Mouse (Mus musculus) adrenal gland, adult 2 months (tissue): ENCODE results near the gene Arid1b. TPM values are rescaled to one million over a fixed set of nuclear protein-coding genes. Genes with fewer than 3 reads are reported as not detected.

ENCODE experiments used
- DNase-seq: peaks from one replicate; pipeline ENCODE4 v3.0.0; 2021
- long read RNA-seq: library from polyadenylated mRNA; stranded (forward); transcript quantifications from one replicate; pipeline ENCODE4 v2.0.0, GENCODE M21; 2021
- polyA plus RNA-seq: library from polyadenylated mRNA; depleted of rRNA; stranded (reverse); fragments of >200 nt; gene quantifications from 2 replicates; pipeline ENCODE4 v1.2.3, GENCODE M21; 2012; rRNA removed
- total RNA-seq, 2 experiments: library from RNA; stranded (reverse); gene quantifications; 2 replicates each; pipeline ENCODE4 v1.2.3; 2021

The Arid1b gene
- total RNA-seq (10 to 100 TPM; 52.1 to 83.8 TPM), polyA plus RNA-seq (130 and 174 TPM in 2 replicates)
- long read RNA-seq, full-length matches to known transcripts, result 3 of 26 reads
- long read RNA-seq, partial matches to known transcripts, result 17 of 26 reads
- long read RNA-seq, other reads (novel, unspliced or antisense), result 6 of 26 reads

GRCm38 (mm10) chr17:4993840-4994503 is at the start of gene Arid1b:
Arid1b (plus strand) TSS chr17:4994332.
- DNase-seq, result peak; percentile 87

- DNase-seq, result no peak
Observed at GRCm38 (mm10) chr17:4945311-4945751, 48.8 kb upstream of the Arid1b start.

DNA sequence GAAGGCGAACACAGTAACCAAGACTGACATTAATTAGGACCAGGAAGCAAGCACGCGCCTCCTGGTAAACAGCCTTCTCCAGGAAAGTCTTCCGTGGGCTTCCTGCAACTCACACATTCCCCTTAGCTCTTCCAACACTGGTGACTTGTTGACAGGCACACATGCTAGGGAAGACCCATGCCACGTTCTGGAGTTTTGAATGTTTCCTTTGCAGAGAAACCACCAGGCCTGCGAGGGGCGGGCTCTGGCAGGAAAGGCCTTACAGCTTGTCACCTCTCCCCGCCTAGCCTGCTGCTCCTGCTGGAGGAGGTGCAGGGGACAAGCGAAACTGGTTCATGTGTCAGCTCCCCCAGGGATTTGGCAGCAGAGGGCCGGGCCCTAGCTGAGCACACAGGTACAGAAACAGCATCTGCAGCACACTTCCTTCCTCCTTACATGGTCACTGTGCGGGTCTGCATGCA is 48.2 kb upstream of the Arid1b start:
- peak; percentile 55 for DNase-seq

DNA sequence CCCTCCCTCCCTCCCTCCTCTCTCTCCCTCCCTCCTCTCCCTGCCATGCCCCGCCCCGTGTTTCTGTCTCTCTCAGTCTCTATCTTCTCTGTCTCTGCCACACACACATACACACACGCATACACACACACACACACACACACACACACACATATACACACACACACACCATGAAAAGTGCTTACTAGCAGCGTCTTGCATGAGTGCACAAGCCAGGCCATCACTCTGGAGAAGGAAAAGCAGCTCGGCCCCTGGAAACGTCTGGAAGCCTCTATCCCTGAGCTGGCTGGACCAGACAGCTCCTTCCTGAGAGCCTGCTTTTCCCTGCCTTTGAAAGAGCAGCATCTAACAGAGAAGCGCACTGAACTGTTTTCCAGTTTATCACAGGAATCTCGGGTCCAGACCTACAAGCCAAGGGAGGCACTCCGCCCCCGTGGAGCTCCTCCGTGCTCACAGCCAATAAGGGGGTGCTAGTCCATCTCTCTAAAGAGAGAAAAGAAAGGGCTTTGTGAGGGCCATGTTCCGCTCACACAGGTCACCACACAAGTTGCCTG is 47.6 kb upstream of the Arid1b start:
- peak; percentile 21 for DNase-seq

DNA sequence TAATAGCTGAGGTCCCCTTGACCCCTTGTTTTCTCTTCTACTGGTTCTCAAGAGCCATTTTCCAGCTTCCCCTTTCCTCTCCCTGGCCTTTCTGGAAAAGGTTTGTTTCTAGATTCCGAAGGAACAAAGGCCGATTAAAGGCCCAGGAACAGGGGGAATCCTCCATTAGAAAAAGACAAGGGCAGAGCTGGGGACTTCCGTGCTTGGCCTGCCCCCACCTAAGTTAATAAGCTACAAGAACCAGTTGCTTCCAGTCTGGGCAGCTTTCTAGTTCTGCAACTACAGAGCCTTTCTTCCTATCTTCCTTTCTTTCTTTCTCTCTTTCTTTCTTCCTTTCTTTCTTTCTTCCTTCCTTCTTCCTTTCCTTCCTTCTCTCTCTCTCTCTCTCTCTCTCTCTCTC is 47.1 kb upstream of the Arid1b start:
- no peak for DNase-seq

- no peak for DNase-seq
Observed at GRCm38 (mm10) chr17:4947439-4947838, 46.7 kb upstream of the Arid1b start.

- no peak for DNase-seq
Observed at GRCm38 (mm10) chr17:4948501-4948900, 45.6 kb upstream of the Arid1b start.

DNA sequence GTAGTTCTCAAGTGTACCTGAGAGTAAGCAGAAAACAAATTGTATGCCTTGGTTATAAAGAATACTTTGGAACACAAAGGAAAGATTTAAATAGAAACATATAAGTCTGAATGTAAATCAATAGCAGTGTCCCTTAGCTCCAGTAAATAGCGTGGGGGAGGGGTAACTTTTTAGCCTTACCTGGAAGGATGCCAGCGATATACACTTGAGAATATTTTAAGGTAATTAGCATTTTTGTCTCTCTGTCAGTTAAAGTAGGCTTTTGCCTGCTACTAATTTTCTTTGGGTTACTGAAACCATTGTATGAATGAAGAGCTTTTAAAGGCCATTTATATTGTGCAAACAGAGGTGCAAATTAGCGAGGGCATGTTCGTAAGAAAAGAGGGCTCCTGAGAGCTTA is 39.7 kb upstream of the Arid1b start:
- DNase-seq, result no peak

- DNase-seq, result no peak
Observed at GRCm38 (mm10) chr17:4964192-4964877, 29.8 kb upstream of the Arid1b start.

GRCm38 (mm10) chr17:4967201-4967600 is 26.9 kb upstream of the Arid1b start:
- DNase-seq, result no peak

- DNase-seq, result no peak
Observed at GRCm38 (mm10) chr17:4968035-4968434, 26.1 kb upstream of the Arid1b start.

DNA sequence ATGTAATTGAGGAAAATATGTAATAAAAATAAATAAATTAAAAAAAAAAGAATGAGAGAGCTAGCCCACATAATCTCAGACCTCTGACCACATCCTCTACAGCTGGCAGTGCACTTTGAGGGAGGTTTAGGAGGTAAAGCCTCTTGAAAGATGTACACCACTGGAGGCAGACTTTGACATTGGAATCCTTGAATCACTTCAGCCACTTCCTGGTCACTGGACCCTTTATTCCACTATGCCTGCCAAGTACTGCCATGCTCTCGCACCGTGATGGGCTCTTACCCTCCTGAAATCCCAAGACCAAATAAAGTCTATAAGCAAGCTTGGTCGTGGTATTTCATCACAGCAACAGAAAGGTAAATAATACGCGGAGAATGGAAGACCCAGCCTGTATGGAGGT is 25.3 kb upstream of the Arid1b start:
- DNase-seq, result no peak

DNA sequence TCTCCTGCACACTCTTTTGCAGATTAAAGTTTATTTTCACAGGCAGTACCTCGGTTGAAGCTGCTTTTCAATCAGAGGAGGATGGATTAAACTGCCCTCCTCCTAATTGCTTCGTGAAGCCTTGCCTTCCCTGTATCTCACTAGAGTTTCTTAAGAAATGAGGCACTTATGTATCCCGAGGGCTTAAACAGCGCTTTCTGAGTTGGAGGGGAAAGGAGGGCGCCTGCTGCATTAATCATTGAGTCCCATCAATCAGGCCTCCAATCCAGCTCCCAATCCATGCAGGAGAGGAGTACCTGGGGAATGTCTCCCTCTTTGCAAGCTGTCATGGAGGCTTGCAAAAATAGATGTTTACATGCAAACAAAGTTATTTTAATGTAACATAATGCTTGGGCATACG is 21.9 kb upstream of the Arid1b start:
- no peak for DNase-seq

GRCm38 (mm10) chr17:4974736-4975135 is 19.4 kb upstream of the Arid1b start:
- peak; percentile 91 for DNase-seq

DNA sequence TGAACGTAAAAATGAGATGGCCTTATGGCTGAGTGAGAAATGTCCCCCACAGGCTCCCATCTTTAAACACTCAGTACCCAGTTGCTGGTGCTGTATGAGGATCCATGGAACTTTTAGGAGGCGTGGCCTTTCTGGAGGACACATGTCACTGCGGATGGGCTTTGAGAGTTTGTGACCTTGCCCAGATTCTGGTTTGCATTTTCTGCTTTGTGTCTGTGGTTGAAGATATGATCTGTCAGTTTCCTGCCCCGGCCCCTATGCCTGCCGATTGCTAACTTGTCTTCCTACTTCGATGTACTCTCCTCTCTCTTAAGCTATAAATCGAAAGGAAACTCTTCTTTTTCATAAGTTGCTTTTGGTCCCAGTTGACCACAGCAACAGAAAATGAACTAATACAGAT is 14.0 kb upstream of the Arid1b start:
- no peak for DNase-seq

- peak; percentile 48 for DNase-seq
Observed at GRCm38 (mm10) chr17:4982819-4983218, 11.3 kb upstream of the Arid1b start.

- no peak for DNase-seq
Observed at GRCm38 (mm10) chr17:4984691-4985090, 9.4 kb upstream of the Arid1b start.

- no peak for DNase-seq
Observed at GRCm38 (mm10) chr17:4990911-4991560, 3.1 kb upstream of the Arid1b start.

GRCm38 (mm10) chr17:4991600-4991999 is 2.5 kb upstream of the Arid1b start:
- DNase-seq, result no peak

GRCm38 (mm10) chr17:4993497-4993839 is 664 bp upstream of the Arid1b start:
- DNase-seq, result no peak

- no peak for DNase-seq
Observed at GRCm38 (mm10) chr17:4994504-4994812, 326 bp downstream of the Arid1b start.

DNA sequence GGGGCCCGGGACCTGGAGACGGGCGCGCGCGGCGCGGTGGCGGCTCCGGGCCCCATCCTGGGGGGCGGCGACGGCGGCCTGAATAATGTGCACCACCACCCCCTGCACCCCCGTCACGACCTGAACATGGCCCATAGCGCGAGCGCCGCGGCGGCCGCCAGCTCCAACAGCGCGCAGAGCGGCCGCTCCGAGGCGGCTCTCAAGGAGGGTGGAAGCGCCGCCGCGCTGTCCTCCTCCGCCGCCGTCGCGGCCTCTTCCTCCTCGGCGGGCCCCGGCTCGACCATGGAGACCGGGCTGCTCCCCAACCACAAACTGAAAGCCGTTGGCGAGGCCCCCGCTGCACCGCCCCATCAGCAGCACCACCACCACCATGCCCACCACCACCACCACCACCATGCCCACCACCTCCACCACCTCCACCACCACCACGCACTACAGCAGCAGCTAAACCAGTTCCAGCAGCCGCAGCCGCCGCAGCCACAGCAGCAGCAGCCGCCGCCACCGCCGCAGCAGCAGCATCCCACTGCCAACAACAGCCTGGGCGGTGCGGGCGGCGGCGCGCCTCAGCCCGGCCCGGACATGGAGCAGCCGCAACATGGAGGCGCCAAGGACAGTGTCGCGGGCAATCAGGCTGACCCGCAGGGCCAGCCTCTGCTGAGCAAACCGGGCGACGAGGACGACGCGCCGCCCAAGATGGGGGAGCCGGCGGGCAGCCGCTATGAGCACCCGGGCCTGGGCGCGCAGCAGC is 855 bp downstream of the Arid1b start:
- DNase-seq, result peak; percentile 83
